Mouse (Mus musculus) brain, embryonic 14.5 days (tissue): Measurements from ENCODE around the gene Msh3. TPM values are rescaled to one million over a fixed set of nuclear protein-coding genes. Genes with fewer than 3 reads are reported as not detected.
A peak's percentile ranks its signal among the peaks of the same experiment; 100 is the strongest.
"Not testable (repeated sequence)": the region's sequence is repeated elsewhere in the genome, so short reads cannot be mapped to it uniquely, and the experiment has no call there.

Experiments
- DNase-seq: peaks from one replicate; pipeline ENCODE4 v3.0.0-alpha.2; 2011; ENCODE audit warnings: low read depth
- CTCF ChIP-seq: fragments of 200-500 bp; IDR thresholded peaks from 2 replicates; pipeline ENCODE4 v1.5.1; 2012; ENCODE audit warnings: inconsistent platforms, mild to moderate bottlenecking, moderate library complexity, borderline replicate concordance; ENCODE audit not compliant: insufficient read depth, insufficient read length; ENCODE audit errors: extremely low read depth
- POLR2A ChIP-seq: fragments of 200-500 bp; IDR thresholded peaks from 2 replicates; pipeline ENCODE4 v1.6.1; 2012; ENCODE audit warnings: mild to moderate bottlenecking, inconsistent platforms, borderline replicate concordance; ENCODE audit not compliant: poor library complexity, insufficient read depth, insufficient read length, severe bottlenecking; ENCODE audit errors: extremely low read depth
- polyA plus RNA-seq: library from polyadenylated mRNA; depleted of rRNA; stranded (reverse); fragments of >200 nt; gene quantifications from 2 replicates; pipeline ENCODE4 v1.2.3, GENCODE M21; 2012; rRNA removed

Msh3 gene
- polyA plus RNA-seq, 1 experiment, result 22.8 TPM

DNA sequence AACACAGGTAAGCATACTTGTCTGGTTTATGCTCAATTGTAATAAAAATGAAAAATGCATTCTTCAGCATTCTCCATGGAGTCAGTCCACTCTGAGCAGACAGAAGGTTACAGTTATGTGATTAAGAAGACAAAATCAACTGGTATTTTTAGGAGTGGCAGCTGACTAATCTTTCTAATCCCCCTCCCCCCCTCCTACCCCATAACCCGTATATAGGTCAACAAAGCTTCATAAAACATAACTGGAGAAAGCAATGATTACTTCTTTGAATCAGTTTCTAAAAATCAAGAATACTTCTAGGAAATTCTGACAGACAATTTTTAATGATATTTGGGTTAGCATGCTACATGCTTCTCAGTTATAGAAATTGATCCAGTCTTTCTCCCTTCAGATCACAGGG is 126.8 kb downstream of the Msh3 start:
- no peak for DNase-seq
- TF ChIP-seq CTCF (no peak), POLR2A (no peak)

- no peak for DNase-seq
- no peak for TF ChIP-seq POLR2A
- TF ChIP-seq CTCF, result no peak
Observed at GRCm38 (mm10) chr13:92223567-92223966, 131.2 kb downstream of the Msh3 start.

- DNase-seq, result no peak
- TF ChIP-seq CTCF (no peak), POLR2A (no peak)
Observed at GRCm38 (mm10) chr13:92222763-92223162, 132.0 kb downstream of the Msh3 start.

DNA sequence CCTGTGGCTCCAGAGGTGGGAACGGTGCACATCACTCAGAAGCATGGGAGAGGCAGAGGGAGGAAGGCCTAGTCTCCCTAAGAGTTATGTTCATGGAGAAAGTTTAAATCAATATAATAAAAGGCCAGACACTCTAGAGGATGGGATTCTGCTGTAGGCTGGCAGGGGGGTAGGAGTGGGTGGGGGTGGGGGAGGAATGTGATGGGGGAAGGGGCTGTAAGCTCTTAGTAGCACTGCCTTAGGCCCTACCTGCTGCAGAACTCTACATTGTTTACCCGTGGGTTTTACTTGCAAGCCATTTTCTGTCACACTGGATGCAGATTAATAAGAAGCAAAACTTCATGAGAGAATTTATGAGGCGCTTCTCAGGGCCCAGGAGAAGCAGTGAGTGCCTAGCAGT is 135.0 kb downstream of the Msh3 start:
- DNase-seq, result no peak
- no peak for TF ChIP-seq CTCF
- no peak for TF ChIP-seq POLR2A

DNA sequence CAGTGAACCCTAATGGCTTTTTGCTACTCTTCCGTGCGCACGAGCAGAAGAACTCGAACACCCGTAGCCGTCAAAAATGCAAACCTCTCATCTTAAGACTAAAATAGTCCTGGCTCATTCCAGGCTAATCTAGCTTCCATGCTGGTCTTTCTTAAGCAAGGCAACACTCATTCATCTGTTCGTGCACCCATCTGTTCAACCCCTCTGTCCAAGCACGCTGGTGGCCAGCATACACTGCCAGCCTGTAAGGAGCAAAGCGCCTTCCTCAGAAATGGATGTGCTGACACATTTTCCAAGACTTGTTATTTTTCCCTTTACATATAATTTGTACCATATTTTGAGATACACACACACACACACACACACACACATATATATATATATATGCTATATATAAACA is 137.6 kb downstream of the Msh3 start:
- TF ChIP-seq POLR2A (no peak), CTCF (no peak)
- peak; percentile 6 for DNase-seq

DNA sequence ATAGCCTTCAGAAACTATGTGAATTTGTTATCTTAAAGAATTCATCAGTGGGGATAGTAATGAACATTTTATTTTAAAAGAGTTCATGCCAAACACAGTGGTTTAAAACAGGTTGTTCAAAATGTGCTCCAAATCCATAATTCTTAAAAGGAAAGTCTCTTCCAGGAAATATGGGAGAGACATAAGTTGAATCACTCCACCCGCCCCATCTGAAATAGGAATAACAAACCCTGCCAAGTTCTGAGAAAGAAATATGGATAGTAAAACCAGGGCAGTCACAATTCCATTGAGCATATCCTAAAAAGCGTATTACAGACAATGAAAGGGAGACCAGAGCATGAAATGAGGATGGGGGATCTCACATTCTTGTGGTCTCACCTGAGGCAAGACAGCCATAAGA is 157.9 kb downstream of the Msh3 start:
- TF ChIP-seq CTCF (no peak), POLR2A (no peak)
- no peak for DNase-seq

DNA sequence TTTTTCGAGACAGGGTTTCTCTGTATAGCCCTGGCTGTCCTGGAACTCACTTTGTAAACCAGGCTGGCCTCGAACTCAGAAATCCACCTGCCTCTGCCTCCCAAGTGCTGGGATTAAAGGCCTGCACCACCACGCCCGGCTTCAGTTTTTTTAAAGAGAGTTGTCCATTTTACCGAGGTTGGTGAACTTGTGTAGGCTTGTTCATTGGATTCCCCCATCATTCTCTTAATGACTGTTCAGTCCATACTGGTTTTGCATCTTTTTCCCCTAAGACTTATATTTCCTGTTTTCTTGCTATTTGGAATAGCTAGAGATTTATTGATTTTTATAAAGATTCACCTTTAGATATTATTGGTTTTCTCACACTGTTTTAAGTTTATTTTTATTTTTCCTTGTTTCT is 161.0 kb downstream of the Msh3 start:
- DNase-seq, result not testable (repeated sequence)

DNA sequence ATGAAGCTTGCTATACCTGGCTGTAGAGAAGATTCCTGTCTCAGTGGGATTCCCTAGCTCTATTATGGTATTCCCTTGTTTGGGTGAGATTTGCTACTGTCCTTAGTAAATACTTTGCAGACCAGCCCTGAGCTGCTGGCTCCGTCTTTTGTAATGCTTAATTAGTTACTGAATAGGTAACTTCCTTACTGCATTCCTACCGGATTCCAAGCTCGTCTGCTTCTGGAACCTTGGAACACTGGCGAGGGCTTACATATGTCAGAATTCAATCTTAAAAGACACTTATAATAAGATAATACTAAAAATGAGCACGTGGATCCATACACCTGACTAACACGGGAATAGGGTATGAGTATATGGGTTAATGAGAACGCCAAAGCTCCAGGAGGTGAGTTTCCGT is 182.1 kb downstream of the Msh3 start:
- not testable (repeated sequence) for DNase-seq

Other genes starting within 250 kb of the Msh3 start
- gene Rasgrf2, start 223.3 kb downstream of the Msh3 start, polyA plus RNA-seq, result 2.7 and 6.9 TPM in 2 replicates
- gene Gm20379, start 49.0 kb downstream of the Msh3 start, polyA plus RNA-seq, result not detected in 2 replicates
- gene Dhfr, start 277 bp downstream of the Msh3 start, polyA plus RNA-seq, result 4.8 and 6.6 TPM in 2 replicates
- 1.4 and 2.9 TPM in 2 replicates for gene Ankrd34b, start 70.9 kb upstream of the Msh3 start, polyA plus RNA-seq
- gene Fam151b, start 129.0 kb upstream of the Msh3 start, polyA plus RNA-seq, result 4.1 and 6.4 TPM in 2 replicates
- gene Zfyve16, start 175.9 kb upstream of the Msh3 start, polyA plus RNA-seq, result 16.2 and 18.6 TPM in 2 replicates
- not detected in 2 replicates for gene Spz1, start 221.2 kb upstream of the Msh3 start, polyA plus RNA-seq